Mouse (Mus musculus): Measurements from ENCODE around the gene Scn4a.

DNA sequence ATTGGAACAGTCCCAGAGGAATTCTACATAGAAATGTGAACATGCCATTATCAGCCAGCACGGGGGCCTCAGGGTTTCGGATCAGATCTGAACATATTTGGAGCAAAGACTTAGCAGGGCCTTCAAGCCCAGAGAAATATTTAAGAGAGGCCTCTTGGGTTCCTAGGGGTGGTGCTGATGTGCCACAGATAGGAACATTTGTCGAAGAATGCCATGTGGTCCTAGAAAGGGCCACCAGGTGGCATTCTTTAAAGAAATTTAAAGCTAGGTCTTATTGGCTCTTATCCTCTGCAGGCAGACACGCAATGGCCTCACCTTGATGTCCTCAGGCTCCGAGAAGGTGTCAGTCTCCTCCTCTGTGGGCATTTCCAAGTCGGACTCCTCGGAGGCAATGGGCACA lies 23.4 kb downstream of the Scn4a start:
- TF ChIP-seq TAL1 (IDR thresholded peaks at IDR 0.05; ENCODE audit: low read length) (no peak), GATA1 (IDR thresholded peaks at IDR 0.05; ENCODE audit: low read length) (no peak)
